Mouse (Mus musculus) cerebellum, adult 2 months (tissue): ENCODE data around the gene Clec2l.

ENCODE experiments used
- CTCF ChIP-seq: fragments of 200-500 bp; IDR thresholded peaks from 2 replicates; pipeline ENCODE4 v1.5.1; 2011; ENCODE audit warnings: low read depth, mild to moderate bottlenecking, control low read depth, low read length, moderate library complexity, borderline replicate concordance; ENCODE audit not compliant: insufficient read depth
- POLR2A ChIP-seq: fragments of 200-500 bp; IDR thresholded peaks from 2 replicates; pipeline ENCODE4 v1.6.1; 2011; ENCODE audit warnings: low read length, control low read depth, borderline replicate concordance; ENCODE audit not compliant: insufficient read depth

GRCm38 (mm10) chr6:38719229-38719628 lies 56.4 kb downstream of the Clec2l start:
- TF ChIP-seq CTCF (no peak), POLR2A (no peak)
